Mouse (Mus musculus) heart, embryonic 10.5 days (tissue): ENCODE results near the gene Pdhx. TPM values are rescaled to one million over a fixed set of nuclear protein-coding genes. Genes with fewer than 3 reads are reported as not detected.

Experiments
- DNase-seq: peaks from one replicate; pipeline ENCODE4 v3.0.0-alpha.2; 2017; ENCODE audit warnings: low spot score
- H3K27ac ChIP-seq: fragments of 300-500 bp; sonication (generic); 2 replicates; pipeline ENCODE4 v1.5.1; 2016; ENCODE audit warnings: mild to moderate bottlenecking
- H3K27me3 ChIP-seq: fragments of 300-500 bp; sonication (generic); 2 replicates; pipeline ENCODE4 v1.6.1; 2016; ENCODE audit warnings: mild to moderate bottlenecking; ENCODE audit not compliant: poor library complexity, insufficient read depth, severe bottlenecking
- H3K36me3 ChIP-seq: fragments of 300-500 bp; sonication (generic); 2 replicates; pipeline ENCODE4 v1.6.1; 2016; ENCODE audit warnings: mild to moderate bottlenecking, moderate library complexity
- H3K4me1 ChIP-seq: fragments of 300-500 bp; sonication (generic); 2 replicates; pipeline ENCODE4 v1.6.1; 2016; ENCODE audit warnings: mild to moderate bottlenecking
- H3K4me3 ChIP-seq: fragments of 300-500 bp; sonication (generic); 2 replicates; pipeline ENCODE4 v1.5.1; 2016; ENCODE audit warnings: mild to moderate bottlenecking, moderate library complexity
- H3K9me3 ChIP-seq: fragments of 300-500 bp; sonication (generic); 2 replicates; pipeline ENCODE4 v1.6.1; 2016; ENCODE audit warnings: mild to moderate bottlenecking, moderate library complexity
- WGBS: fragments of 180-500 bp; shearing (Covaris S2); methylation state at CpG from one replicate; pipeline ENCODE4 v1.1.7; 2016; 5-methylcytosine and 5-hydroxymethylcytosine counted together
- polyA plus RNA-seq: library from polyadenylated mRNA; unstranded; fragments of >200 nt; fragmentation: Nextera tagmentation; extraction: Ambion mirVana; gene quantifications from 2 replicates; pipeline ENCODE4 v1.2.1, GENCODE M21; 2016

The Pdhx gene
- polyA plus RNA-seq, 1 experiment from 2014 or later = 47.2 TPM

- no peaks in the 10 kb centered on the region for H3K4me1 ChIP-seq
- WGBS = 95% methylated on average over 2 of the region's 2 CpGs
Measured at GRCm38 (mm10) chr2:103045286-103045685, 28.0 kb downstream of the Pdhx start.

GRCm38 (mm10) chr2:103040896-103041295, 32.4 kb downstream of the Pdhx start:
- H3K36me3 ChIP-seq = peaks cover 11% of the 10 kb centered on the region; the same call in 1 of the 2 replicates
- no peaks in the 10 kb centered on the region for H3K4me1 ChIP-seq
- no peaks in the 10 kb centered on the region for H3K27me3 ChIP-seq
- WGBS = 93% methylated on average over 8 of the region's 8 CpGs
- H3K9me3 ChIP-seq = no peaks in the 10 kb centered on the region
- H3K27ac ChIP-seq = no peak overlapping the region
- DNase-seq = no peak
- no peak overlapping the region for H3K4me3 ChIP-seq

More at GRCm38 (mm10) chr2:103045286-103045685, 28.0 kb downstream of the Pdhx start:
- no peak for DNase-seq
- Histone ChIP-seq H3K9me3 (no peaks in the 10 kb centered on the region), H3K27me3 (no peaks in the 10 kb centered on the region), H3K27ac (no peak overlapping the region), H3K36me3 (peaks cover 9% of the 10 kb centered on the region; the same call in 1 of the 2 replicates), H3K4me3 (no peak overlapping the region)

GRCm38 (mm10) chr2:103037831-103038230, 35.5 kb downstream of the Pdhx start:
- no peak overlapping the region for H3K4me3 ChIP-seq
- 91% methylated on average over 4 of the region's 4 CpGs for WGBS
- H3K4me1 ChIP-seq = no peaks in the 10 kb centered on the region
- no peaks in the 10 kb centered on the region for H3K9me3 ChIP-seq
- H3K27ac ChIP-seq = no peak overlapping the region
- no peaks in the 10 kb centered on the region for H3K27me3 ChIP-seq
- DNase-seq = no peak
- H3K36me3 ChIP-seq = peaks cover 24% of the 10 kb centered on the region; the same call in 1 of the 2 replicates

- Histone ChIP-seq H3K4me1 (no peaks in the 10 kb centered on the region), H3K9me3 (no peaks in the 10 kb centered on the region), H3K27me3 (no peaks in the 10 kb centered on the region), H3K36me3 (peaks cover 25% of the 10 kb centered on the region), H3K4me3 (no peak overlapping the region), H3K27ac (no peak overlapping the region)
- 93% methylated on average over 3 of the region's 3 CpGs for WGBS
- no peak for DNase-seq
Measured at GRCm38 (mm10) chr2:103022728-103023127, 50.6 kb downstream of the Pdhx start.

GRCm38 (mm10) chr2:103020191-103020987, 52.9 kb downstream of the Pdhx start:
- DNase-seq = no peak
- H3K27me3 ChIP-seq = no peaks in the 10 kb centered on the region
- no peaks in the 10 kb centered on the region for H3K9me3 ChIP-seq
- no peaks in the 10 kb centered on the region for H3K4me1 ChIP-seq
- 86% methylated on average over 4 of the region's 4 CpGs for WGBS
- H3K36me3 ChIP-seq = peaks cover 12% of the 10 kb centered on the region
- H3K27ac ChIP-seq = no peak overlapping the region
- no peak overlapping the region for H3K4me3 ChIP-seq

GRCm38 (mm10) chr2:103018817-103019494, 54.4 kb downstream of the Pdhx start:
- Histone ChIP-seq H3K27ac (no peak overlapping the region), H3K4me3 (no peak overlapping the region), H3K36me3 (peaks cover 8% of the 10 kb centered on the region), H3K27me3 (no peaks in the 10 kb centered on the region), H3K9me3 (no peaks in the 10 kb centered on the region), H3K4me1 (no peaks in the 10 kb centered on the region)
- DNase-seq = no peak
- 78% methylated on average over 9 of the region's 9 CpGs for WGBS

GRCm38 (mm10) chr2:103017391-103017824, 55.9 kb downstream of the Pdhx start:
- H3K4me3 ChIP-seq = no peak overlapping the region
- H3K9me3 ChIP-seq = no peaks in the 10 kb centered on the region
- no peaks in the 10 kb centered on the region for H3K27me3 ChIP-seq
- H3K36me3 ChIP-seq = peaks cover 3% of the 10 kb centered on the region; the same call in 1 of the 2 replicates
- no peak for DNase-seq
- H3K4me1 ChIP-seq = no peaks in the 10 kb centered on the region
- H3K27ac ChIP-seq = no peak overlapping the region
- WGBS = 62% methylated on average over 2 of the region's 2 CpGs

- no peaks in the 10 kb centered on the region for H3K9me3 ChIP-seq
- H3K27ac ChIP-seq = no peak overlapping the region
- no peaks in the 10 kb centered on the region for H3K36me3 ChIP-seq
- DNase-seq = no peak
- no peak overlapping the region for H3K4me3 ChIP-seq
- no peaks in the 10 kb centered on the region for H3K4me1 ChIP-seq
- H3K27me3 ChIP-seq = no peaks in the 10 kb centered on the region
Measured at GRCm38 (mm10) chr2:103016089-103016488, 57.2 kb downstream of the Pdhx start.

GRCm38 (mm10) chr2:103012782-103013575, 60.3 kb downstream of the Pdhx start:
- Histone ChIP-seq H3K9me3 (no peaks in the 10 kb centered on the region), H3K27me3 (no peaks in the 10 kb centered on the region), H3K4me1 (peaks cover 4% of the 10 kb centered on the region; the same call in 1 of the 2 replicates), H3K36me3 (no peaks in the 10 kb centered on the region), H3K27ac (no peak overlapping the region), H3K4me3 (no peak overlapping the region)
- no peak for DNase-seq
- WGBS = 86% methylated on average over 4 of the region's 4 CpGs

- Histone ChIP-seq H3K9me3 (no peaks in the 10 kb centered on the region), H3K27me3 (no peaks in the 10 kb centered on the region), H3K36me3 (no peaks in the 10 kb centered on the region), H3K27ac (no peak overlapping the region), H3K4me1 (peaks cover 4% of the 10 kb centered on the region; the same call in 1 of the 2 replicates), H3K4me3 (no peak overlapping the region)
- 88% methylated on average over 3 of the region's 3 CpGs for WGBS
- no peak for DNase-seq
Measured at GRCm38 (mm10) chr2:103008221-103008620, 65.1 kb downstream of the Pdhx start.

- WGBS = 26% methylated on average over 7 of the region's 7 CpGs
Measured at GRCm38 (mm10) chr2:103004599-103004998, 68.7 kb downstream of the Pdhx start.

GRCm38 (mm10) chr2:102999153-102999575, 74.1 kb downstream of the Pdhx start:
- 74% methylated on average over 6 of the region's 6 CpGs for WGBS
- no peak for DNase-seq

More at GRCm38 (mm10) chr2:103004599-103004998, 68.7 kb downstream of the Pdhx start:
- H3K27ac ChIP-seq = no peak overlapping the region
- no peaks in the 10 kb centered on the region for H3K9me3 ChIP-seq
- no peaks in the 10 kb centered on the region for H3K27me3 ChIP-seq
- H3K4me1 ChIP-seq = no peaks in the 10 kb centered on the region
- H3K4me3 ChIP-seq = no peak overlapping the region
- DNase-seq = no peak
- H3K36me3 ChIP-seq = no peaks in the 10 kb centered on the region

More at GRCm38 (mm10) chr2:102999153-102999575, 74.1 kb downstream of the Pdhx start:
- Histone ChIP-seq H3K36me3 (no peaks in the 10 kb centered on the region), H3K4me1 (no peaks in the 10 kb centered on the region), H3K4me3 (no peak overlapping the region), H3K9me3 (no peaks in the 10 kb centered on the region), H3K27ac (no peak overlapping the region), H3K27me3 (no peaks in the 10 kb centered on the region)
